Mouse (Mus musculus): ENCODE measurements around the gene Reg3g.
A peak's percentile ranks its signal among the peaks of the same experiment; 100 is the strongest.
"Not testable (repeated sequence)": the region's sequence is repeated elsewhere in the genome, so short reads cannot be mapped to it uniquely, and the experiment has no call there.

The Reg3g gene

GRCm38 (mm10) chr6:78468772-78469171 lies at the start of gene Reg3g:
Reg3g (minus strand) TSS chr6:78468872.
- DNase-seq (ENCODE audit: low spot score in 2 of 2): no peak

GRCm38 (mm10) chr6:78515777-78516446 lies 47.2 kb upstream of the Reg3g start:
- peak in 1 of 2 experiments; percentile 7 for DNase-seq (ENCODE audit: low spot score in 2 of 2)

- peak in 1 of 2 experiments; percentile 43 for DNase-seq (ENCODE audit: low spot score in 2 of 2)
Measured at GRCm38 (mm10) chr6:78512833-78513232, 44.2 kb upstream of the Reg3g start.

- DNase-seq (ENCODE audit: low spot score in 2 of 2): no peak
Measured at GRCm38 (mm10) chr6:78510173-78510900, 41.7 kb upstream of the Reg3g start.

- DNase-seq (ENCODE audit: low spot score in 2 of 2): no peak
Measured at GRCm38 (mm10) chr6:78505745-78506144, 37.1 kb upstream of the Reg3g start.

GRCm38 (mm10) chr6:78494633-78495032 lies 26.0 kb upstream of the Reg3g start:
- no peak for DNase-seq (ENCODE audit: low spot score in 2 of 2)

- DNase-seq (ENCODE audit: low spot score in 2 of 2): no peak
Measured at GRCm38 (mm10) chr6:78469287-78469686, 615 bp upstream of the Reg3g start.

- no peak for DNase-seq (ENCODE audit: low spot score in 2 of 2)
Measured at GRCm38 (mm10) chr6:78463266-78463665, 5.4 kb downstream of the Reg3g start.

GRCm38 (mm10) chr6:78462360-78462759 lies 6.3 kb downstream of the Reg3g start:
- DNase-seq (ENCODE audit: low spot score in 2 of 2): no peak

- peak; percentile 8 to 15 for DNase-seq (ENCODE audit: low spot score in 2 of 2)
Measured at GRCm38 (mm10) chr6:78460191-78460825, 8.4 kb downstream of the Reg3g start.

GRCm38 (mm10) chr6:78452804-78453203 lies 15.9 kb downstream of the Reg3g start:
- no peak for DNase-seq (ENCODE audit: low spot score in 2 of 2)

GRCm38 (mm10) chr6:78448409-78448808 lies 20.3 kb downstream of the Reg3g start:
- DNase-seq (ENCODE audit: low spot score in 2 of 2): no peak

GRCm38 (mm10) chr6:78447202-78447601 lies 21.5 kb downstream of the Reg3g start:
- DNase-seq (ENCODE audit: low spot score in 2 of 2): no peak

GRCm38 (mm10) chr6:78425497-78425896 lies 43.2 kb downstream of the Reg3g start:
- no peak for DNase-seq (ENCODE audit: low spot score in 2 of 2)

GRCm38 (mm10) chr6:78422411-78422810 lies 46.3 kb downstream of the Reg3g start, which contains the start of gene Reg1:
Reg1 (plus strand) TSS chr6:78422711.
- not testable (repeated sequence) for DNase-seq (ENCODE audit: low spot score in 2 of 2)
